Mouse (Mus musculus): ENCODE data around the gene Btbd9. TPM values are rescaled to one million over a fixed set of nuclear protein-coding genes. Genes with fewer than 3 reads are reported as not detected.

Gene Btbd9
- polyA plus RNA-seq, 1 experiment from 2014 or later = 40.6 TPM

DNA sequence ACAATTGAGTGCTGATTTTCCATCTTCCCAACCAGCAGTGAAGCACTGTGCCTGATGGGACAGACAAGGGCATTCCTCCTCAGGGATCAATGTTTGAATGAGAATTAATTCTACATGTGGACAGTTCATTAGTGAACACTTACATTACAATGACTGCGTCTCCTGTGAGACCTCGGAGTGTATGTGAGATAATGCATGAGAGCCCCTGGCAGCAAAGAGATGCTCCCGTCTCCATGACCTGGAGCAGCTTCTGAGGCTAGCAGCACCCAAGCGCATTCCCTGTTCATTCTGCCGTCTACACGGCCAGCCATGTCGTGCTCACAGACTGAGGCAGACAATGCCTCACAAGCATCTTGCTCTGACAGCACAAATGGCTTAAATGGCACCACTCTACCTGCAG lies 85.7 kb downstream of the Btbd9 start:
- DNase-seq (ENCODE audit: low spot score) (no peak), ATAC-seq (replicated peaks; ENCODE audit: insufficient number of reproducible peaks, low FRiP score, low TSS enrichment, low read depth) (no peak)
- Histone ChIP-seq H3K4me3 (ENCODE audit: low read depth, low read length) (no peak overlapping the region), H3K4me1 (ENCODE audit: control insufficient read depth, insufficient read depth, low read length) (no peaks in the 10 kb centered on the region), H3K9ac (replicated peaks; ENCODE audit: low read length) (no peak overlapping the region), H3K4me2 (ENCODE audit: low read depth, low read length) (no peak overlapping the region), H3K27me3 (ENCODE audit: control insufficient read depth, insufficient read depth, low read length) (no peaks in the 10 kb centered on the region), H3K9me3 (replicated peaks; ENCODE audit: control insufficient read depth, low read length) (no peaks in the 10 kb centered on the region), H3K27ac (replicated peaks; ENCODE audit: low read depth, low read length) (no peak overlapping the region), H3K36me3 (replicated peaks; ENCODE audit: control insufficient read depth, insufficient read depth, low read depth, low read length) (no peaks in the 10 kb centered on the region)
- WGBS = 89% methylated on average over 7 of the region's 7 CpGs

DNA sequence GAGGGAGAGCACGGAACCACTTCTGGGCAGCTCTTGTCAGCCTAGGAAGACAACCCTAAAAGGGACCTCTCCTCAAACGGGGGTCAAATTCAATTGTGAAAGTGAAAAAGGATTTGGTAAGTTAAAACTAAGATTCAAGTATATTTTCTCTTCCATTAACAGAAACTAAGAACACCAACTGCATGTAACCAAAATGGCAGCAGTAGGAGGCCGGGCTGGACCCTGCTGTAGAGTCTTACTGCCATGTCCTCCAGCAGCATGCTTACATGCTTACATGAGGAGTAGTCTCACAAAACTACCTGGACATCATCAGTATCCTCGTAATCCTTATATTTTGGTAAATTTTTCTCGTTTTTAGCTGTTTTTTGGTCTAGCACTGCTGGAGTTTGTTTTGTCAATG lies 86.2 kb downstream of the Btbd9 start:
- no peak for ATAC-seq (replicated peaks; ENCODE audit: insufficient number of reproducible peaks, low FRiP score, low TSS enrichment, low read depth)
- Histone ChIP-seq H3K4me3 (ENCODE audit: low read depth, low read length) (no peak overlapping the region), H3K27me3 (ENCODE audit: control insufficient read depth, insufficient read depth, low read length) (no peaks in the 10 kb centered on the region), H3K9ac (replicated peaks; ENCODE audit: low read length) (no peak overlapping the region), H3K4me2 (ENCODE audit: low read depth, low read length) (no peak overlapping the region), H3K9me3 (replicated peaks; ENCODE audit: control insufficient read depth, low read length) (no peaks in the 10 kb centered on the region), H3K4me1 (ENCODE audit: control insufficient read depth, insufficient read depth, low read length) (no peaks in the 10 kb centered on the region), H3K27ac (replicated peaks; ENCODE audit: low read depth, low read length) (no peak overlapping the region), H3K36me3 (replicated peaks; ENCODE audit: control insufficient read depth, insufficient read depth, low read depth, low read length) (no peaks in the 10 kb centered on the region)
- WGBS = 89% methylated on average over 5 of the region's 5 CpGs
- DNase-seq (ENCODE audit: low spot score) = no peak

DNA sequence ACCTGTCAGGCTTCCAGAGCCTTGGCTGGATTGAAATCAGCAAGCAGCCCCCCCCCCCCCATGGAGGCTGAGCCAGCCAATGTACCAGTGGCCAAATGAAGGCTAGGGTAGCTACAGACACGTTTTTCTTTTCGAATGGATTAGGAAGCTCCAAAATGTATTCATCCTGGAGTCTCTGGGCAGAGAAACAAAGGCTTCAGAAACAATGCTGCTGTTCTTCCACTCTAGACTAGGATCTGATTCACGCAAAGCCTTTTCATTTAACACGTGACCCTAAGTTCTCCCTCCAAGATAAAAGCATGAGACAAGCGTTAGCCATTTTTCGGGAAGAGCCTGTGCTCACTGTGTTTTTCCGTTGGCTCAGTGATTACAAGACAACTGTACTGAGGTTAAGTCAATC lies 86.7 kb downstream of the Btbd9 start:
- H3K4me2 ChIP-seq (ENCODE audit: low read depth, low read length) = no peak overlapping the region
- H3K9ac ChIP-seq (replicated peaks; ENCODE audit: low read length) = no peak overlapping the region
- H3K27me3 ChIP-seq (ENCODE audit: control insufficient read depth, insufficient read depth, low read length) = no peaks in the 10 kb centered on the region
- 55% methylated on average over 7 of the region's 7 CpGs for WGBS
- no peak overlapping the region for H3K4me3 ChIP-seq (ENCODE audit: low read depth, low read length)
- no peaks in the 10 kb centered on the region for H3K36me3 ChIP-seq (replicated peaks; ENCODE audit: control insufficient read depth, insufficient read depth, low read depth, low read length)
- no peaks in the 10 kb centered on the region for H3K4me1 ChIP-seq (ENCODE audit: control insufficient read depth, insufficient read depth, low read length)
- H3K9me3 ChIP-seq (replicated peaks; ENCODE audit: control insufficient read depth, low read length) = no peaks in the 10 kb centered on the region
- no peak for ATAC-seq (replicated peaks; ENCODE audit: insufficient number of reproducible peaks, low FRiP score, low TSS enrichment, low read depth)
- DNase-seq (ENCODE audit: low spot score) = no peak
- H3K27ac ChIP-seq (replicated peaks; ENCODE audit: low read depth, low read length) = no peak overlapping the region

DNA sequence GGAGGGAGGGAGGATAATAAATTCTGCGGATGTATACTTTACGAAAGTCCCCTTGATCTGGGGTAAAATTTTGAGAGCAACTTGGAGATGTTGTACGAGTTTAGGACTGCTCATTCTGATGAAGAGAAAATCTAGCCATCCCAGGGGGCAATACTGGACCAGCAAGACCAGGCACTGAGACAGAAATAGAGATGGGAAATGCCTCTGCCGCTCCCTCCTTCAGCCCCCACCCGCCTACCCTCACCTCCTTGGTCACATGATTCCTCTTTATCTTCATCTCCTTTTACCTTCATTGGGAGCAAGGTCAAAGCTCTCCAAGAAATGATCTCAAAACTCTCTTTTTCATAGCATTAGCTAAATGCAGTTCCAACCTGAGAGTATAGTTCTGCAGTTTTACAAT lies 88.6 kb downstream of the Btbd9 start:
- no peak for ATAC-seq (replicated peaks; ENCODE audit: insufficient number of reproducible peaks, low FRiP score, low TSS enrichment, low read depth)
- Histone ChIP-seq H3K4me2 (ENCODE audit: low read depth, low read length) (no peak overlapping the region), H3K27ac (replicated peaks; ENCODE audit: low read depth, low read length) (no peak overlapping the region), H3K27me3 (ENCODE audit: control insufficient read depth, insufficient read depth, low read length) (no peaks in the 10 kb centered on the region), H3K36me3 (replicated peaks; ENCODE audit: control insufficient read depth, insufficient read depth, low read depth, low read length) (no peaks in the 10 kb centered on the region), H3K4me1 (ENCODE audit: control insufficient read depth, insufficient read depth, low read length) (no peaks in the 10 kb centered on the region), H3K4me3 (ENCODE audit: low read depth, low read length) (no peak overlapping the region), H3K9me3 (replicated peaks; ENCODE audit: control insufficient read depth, low read length) (no peaks in the 10 kb centered on the region), H3K9ac (replicated peaks; ENCODE audit: low read length) (no peak overlapping the region)
- WGBS = 87% methylated on average over 5 of the region's 5 CpGs
- DNase-seq (ENCODE audit: low spot score) = no peak

DNA sequence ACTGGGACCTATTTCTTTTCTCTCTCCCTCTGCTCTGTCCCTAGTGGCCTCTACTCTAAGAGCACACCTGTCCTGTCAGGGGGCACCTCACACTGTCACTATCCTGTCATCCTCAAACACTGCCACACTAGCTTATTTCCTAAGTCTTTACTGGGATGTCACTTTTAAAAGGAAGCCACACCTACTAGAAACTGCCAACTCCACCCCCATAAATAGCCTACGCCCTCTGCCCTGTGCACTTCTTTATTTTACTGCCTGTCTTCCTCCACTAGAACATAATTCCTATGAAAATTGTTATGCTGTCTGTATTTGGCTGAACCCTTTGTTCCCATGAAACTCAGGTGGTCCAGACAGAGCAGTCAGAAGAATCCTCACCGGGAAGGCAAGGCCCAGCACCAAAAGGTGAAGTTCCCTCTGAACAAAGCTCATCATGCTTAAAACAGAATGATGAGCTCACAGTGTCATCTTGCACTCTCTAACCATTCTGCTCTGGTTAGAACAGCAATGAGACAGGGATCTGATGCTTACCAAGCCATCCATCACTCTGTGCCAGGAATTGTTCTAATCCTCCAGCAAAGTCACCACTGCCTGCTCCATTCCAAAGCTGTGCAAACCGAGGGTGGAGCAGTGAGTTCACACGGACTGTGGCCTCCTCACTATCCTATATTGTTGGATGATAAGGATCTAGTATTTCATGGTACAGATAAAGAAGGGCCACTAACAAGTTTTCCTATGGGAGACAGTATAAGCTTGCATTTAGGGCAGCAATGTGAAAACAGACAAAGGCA lies 91.0 kb downstream of the Btbd9 start:
- DNase-seq (ENCODE audit: low spot score) (no peak), ATAC-seq (replicated peaks; ENCODE audit: insufficient number of reproducible peaks, low FRiP score, low TSS enrichment, low read depth) (no peak)
- Histone ChIP-seq H3K9ac (replicated peaks; ENCODE audit: low read length) (no peak overlapping the region), H3K4me3 (ENCODE audit: low read depth, low read length) (no peak overlapping the region), H3K4me1 (ENCODE audit: control insufficient read depth, insufficient read depth, low read length) (no peaks in the 10 kb centered on the region), H3K4me2 (ENCODE audit: low read depth, low read length) (no peak overlapping the region), H3K36me3 (replicated peaks; ENCODE audit: control insufficient read depth, insufficient read depth, low read depth, low read length) (no peaks in the 10 kb centered on the region), H3K27me3 (ENCODE audit: control insufficient read depth, insufficient read depth, low read length) (no peaks in the 10 kb centered on the region), H3K27ac (replicated peaks; ENCODE audit: low read depth, low read length) (no peak overlapping the region), H3K9me3 (replicated peaks; ENCODE audit: control insufficient read depth, low read length) (no peaks in the 10 kb centered on the region)
- 79% methylated on average over 4 of the region's 4 CpGs for WGBS

DNA sequence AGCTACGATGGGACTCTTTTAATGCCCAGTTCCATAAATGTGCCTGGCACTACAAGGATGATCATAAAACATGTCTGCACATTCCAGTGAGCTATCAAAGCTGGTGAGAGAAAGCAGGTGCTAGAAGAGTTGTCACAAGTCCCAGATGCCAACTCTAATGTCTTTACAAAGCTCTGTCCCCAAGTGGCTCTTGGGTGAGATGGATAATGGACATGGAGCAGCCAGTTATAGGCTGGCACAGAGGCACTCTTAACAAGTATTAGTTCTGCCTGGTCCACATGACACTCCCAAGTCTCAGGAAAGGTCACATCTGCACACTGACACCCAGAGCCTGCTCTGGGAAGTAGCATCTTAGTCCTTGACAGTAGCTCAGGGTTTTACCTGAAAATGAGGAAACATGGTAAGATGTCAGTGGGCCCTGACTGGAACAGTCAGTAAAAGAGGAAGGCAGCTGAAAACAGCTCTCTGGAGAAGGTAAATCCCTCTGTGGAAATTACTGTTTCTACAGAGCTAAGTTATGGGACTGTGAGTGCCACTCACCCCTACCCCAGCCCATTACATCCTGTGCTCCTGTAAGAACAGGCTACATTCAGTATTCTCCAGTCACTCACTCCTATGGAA lies 91.7 kb downstream of the Btbd9 start:
- H3K4me3 ChIP-seq (ENCODE audit: low read depth, low read length) = no peak overlapping the region
- no peak for DNase-seq (ENCODE audit: low spot score)
- no peaks in the 10 kb centered on the region for H3K4me1 ChIP-seq (ENCODE audit: control insufficient read depth, insufficient read depth, low read length)
- no peaks in the 10 kb centered on the region for H3K9me3 ChIP-seq (replicated peaks; ENCODE audit: control insufficient read depth, low read length)
- WGBS = 100% methylated on average over 1 of the region's 1 CpGs
- ATAC-seq (replicated peaks; ENCODE audit: insufficient number of reproducible peaks, low FRiP score, low TSS enrichment, low read depth) = no peak
- H3K27ac ChIP-seq (replicated peaks; ENCODE audit: low read depth, low read length) = no peak overlapping the region
- H3K36me3 ChIP-seq (replicated peaks; ENCODE audit: control insufficient read depth, insufficient read depth, low read depth, low read length) = no peaks in the 10 kb centered on the region
- no peak overlapping the region for H3K4me2 ChIP-seq (ENCODE audit: low read depth, low read length)
- H3K9ac ChIP-seq (replicated peaks; ENCODE audit: low read length) = no peak overlapping the region
- H3K27me3 ChIP-seq (ENCODE audit: control insufficient read depth, insufficient read depth, low read length) = no peaks in the 10 kb centered on the region

DNA sequence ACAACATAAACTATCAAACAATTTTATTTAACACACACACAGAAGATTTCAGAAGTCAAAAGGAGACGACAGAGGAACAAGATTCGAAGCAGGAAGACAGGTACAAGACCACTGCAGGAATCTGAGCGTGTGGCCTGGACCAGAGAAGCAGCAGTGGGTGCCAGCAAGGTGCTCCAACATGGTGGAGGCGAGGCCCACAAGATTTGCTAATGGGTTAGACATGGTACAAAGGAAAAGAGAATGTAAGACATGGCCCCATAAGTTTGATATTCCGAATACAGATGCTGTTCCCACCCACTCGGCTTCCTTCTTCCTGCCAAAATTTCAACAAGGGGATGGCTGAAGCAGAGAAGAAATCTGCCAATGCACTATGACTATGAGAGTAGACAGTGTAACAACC lies 94.5 kb downstream of the Btbd9 start:
- no peaks in the 10 kb centered on the region for H3K4me1 ChIP-seq (ENCODE audit: control insufficient read depth, insufficient read depth, low read length)
- H3K36me3 ChIP-seq (replicated peaks; ENCODE audit: control insufficient read depth, insufficient read depth, low read depth, low read length) = no peaks in the 10 kb centered on the region
- no peak overlapping the region for H3K27ac ChIP-seq (replicated peaks; ENCODE audit: low read depth, low read length)
- no peak overlapping the region for H3K9ac ChIP-seq (replicated peaks; ENCODE audit: low read length)
- no peak overlapping the region for H3K4me3 ChIP-seq (ENCODE audit: low read depth, low read length)
- DNase-seq (ENCODE audit: low spot score) (no peak), ATAC-seq (replicated peaks; ENCODE audit: insufficient number of reproducible peaks, low FRiP score, low TSS enrichment, low read depth) (no peak)
- H3K4me2 ChIP-seq (ENCODE audit: low read depth, low read length) = no peak overlapping the region
- 93% methylated on average over 6 of the region's 6 CpGs for WGBS
- H3K9me3 ChIP-seq (replicated peaks; ENCODE audit: control insufficient read depth, low read length) = no peaks in the 10 kb centered on the region
- no peaks in the 10 kb centered on the region for H3K27me3 ChIP-seq (ENCODE audit: control insufficient read depth, insufficient read depth, low read length)

DNA sequence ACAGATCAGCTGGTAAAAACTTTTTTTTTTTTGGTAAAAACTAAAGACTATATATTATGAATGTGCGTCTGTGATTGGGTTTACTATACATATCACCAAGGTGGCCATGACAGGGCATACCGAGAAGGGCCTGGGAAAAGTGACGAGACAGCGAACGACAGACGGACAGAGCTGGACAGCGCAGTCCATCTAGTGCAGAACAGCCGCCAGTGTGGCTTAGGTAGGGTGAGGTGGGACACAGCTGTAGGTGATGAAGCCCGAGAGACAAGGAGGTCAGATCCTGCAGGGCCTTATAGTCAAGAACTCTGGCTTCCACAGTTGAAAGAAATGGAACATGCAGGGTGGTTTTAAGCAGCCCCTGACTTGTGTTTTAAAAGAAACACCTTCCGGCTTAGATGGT lies 94.9 kb downstream of the Btbd9 start:
- no peak overlapping the region for H3K4me3 ChIP-seq (ENCODE audit: low read depth, low read length)
- H3K27ac ChIP-seq (replicated peaks; ENCODE audit: low read depth, low read length) = no peak overlapping the region
- WGBS = 91% methylated on average over 10 of the region's 10 CpGs
- no peaks in the 10 kb centered on the region for H3K4me1 ChIP-seq (ENCODE audit: control insufficient read depth, insufficient read depth, low read length)
- no peak for ATAC-seq (replicated peaks; ENCODE audit: insufficient number of reproducible peaks, low FRiP score, low TSS enrichment, low read depth)
- H3K4me2 ChIP-seq (ENCODE audit: low read depth, low read length) = no peak overlapping the region
- no peaks in the 10 kb centered on the region for H3K36me3 ChIP-seq (replicated peaks; ENCODE audit: control insufficient read depth, insufficient read depth, low read depth, low read length)
- H3K27me3 ChIP-seq (ENCODE audit: control insufficient read depth, insufficient read depth, low read length) = no peaks in the 10 kb centered on the region
- no peaks in the 10 kb centered on the region for H3K9me3 ChIP-seq (replicated peaks; ENCODE audit: control insufficient read depth, low read length)
- H3K9ac ChIP-seq (replicated peaks; ENCODE audit: low read length) = no peak overlapping the region
- no peak for DNase-seq (ENCODE audit: low spot score)
